Mouse (Mus musculus): ENCODE measurements at regions not wholly inside any gene's neighbourhood (a gene's known extent, or its start where the extent isn't known, plus 50 kb on each side); places are given as distances from the start of the nearest gene placed in this dataset.

DNA sequence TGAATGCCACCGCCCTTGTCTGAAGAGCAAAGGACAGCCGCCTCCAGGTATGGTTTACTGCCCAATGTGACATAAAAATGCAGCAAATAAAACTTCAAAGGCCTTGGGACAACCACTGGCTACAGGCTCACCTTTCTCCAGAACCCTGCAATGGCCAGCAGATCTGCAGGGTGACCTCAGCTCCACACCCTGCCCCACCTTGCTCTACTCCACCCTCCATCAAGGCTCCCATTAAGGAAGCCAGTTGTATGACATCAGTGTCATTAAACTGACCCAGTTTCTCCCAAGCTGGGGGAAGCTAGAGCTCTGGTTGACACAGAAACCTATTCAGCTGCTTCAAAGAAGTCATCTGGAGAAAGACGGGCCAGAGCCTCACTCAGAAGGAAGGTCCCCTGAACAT, 310.2 kb downstream of the Tbc1d1 start:
- no peak for TF ChIP-seq E2F4 (IDR thresholded peaks at IDR 0.05; ENCODE audit: borderline replicate concordance, low read depth, low read length)
- no peak for TF ChIP-seq CTCF (IDR thresholded peaks at IDR 0.05 in 2 of 3, conservative IDR thresholded peaks at IDR 0.05 in 1 of 3; ENCODE audit: control insufficient read depth in 1 of 3, insufficient read depth in 1 of 3, low read depth in 2 of 3, low read length in 3 of 3, poor library complexity in 1 of 3, severe bottlenecking in 1 of 3)
- no peak for TF ChIP-seq MYC (IDR thresholded peaks at IDR 0.05; ENCODE audit: low read depth, low read length)
- no peak for TF ChIP-seq BHLHE40 (IDR thresholded peaks at IDR 0.05; ENCODE audit: borderline replicate concordance, low read depth, low read length)
- no peak for TF ChIP-seq EP300 (IDR thresholded peaks at IDR 0.05; ENCODE audit: low read depth in 1 of 2, low read length in 2 of 2)
- no peak for TF ChIP-seq MAX (IDR thresholded peaks at IDR 0.05; ENCODE audit: low read length)
- no peak for TF ChIP-seq CHD2 (IDR thresholded peaks at IDR 0.05; ENCODE audit: low read length)
- TF ChIP-seq GATA1 (IDR thresholded peaks at IDR 0.05; ENCODE audit: low read depth, low read length) = no peak
- no peak for TF ChIP-seq MAFK (IDR thresholded peaks at IDR 0.05; ENCODE audit: borderline replicate concordance, low read depth, low read length)
- no peak for TF ChIP-seq NRF1 (IDR thresholded peaks at IDR 0.05; ENCODE audit: insufficient read depth, low read depth, low read length, poor library complexity, severe bottlenecking)
- TF ChIP-seq TCF12 (IDR thresholded peaks at IDR 0.05; ENCODE audit: low read depth, low read length) = no peak
- no peak for TF ChIP-seq HCFC1 (IDR thresholded peaks at IDR 0.05; ENCODE audit: low read depth, low read length)
- TF ChIP-seq POLR2A (IDR thresholded peaks at IDR 0.05; ENCODE audit: control insufficient read depth in 1 of 2, insufficient read depth in 1 of 2, low read depth in 1 of 2, low read length in 2 of 2, poor library complexity in 1 of 2) = no peak

All from MEL (cell line).